Mouse (Mus musculus) lung, postnatal 0 days (tissue): ENCODE measurements around the gene Trip12. TPM values are rescaled to one million over a fixed set of nuclear protein-coding genes. Genes with fewer than 3 reads are reported as not detected.

Experiments used
- ATAC-seq: fragments of 200-750 bp; cut with Nextera tagmentation; 2 replicates; pipeline ENCODE4 v1.8.0; 2017; ENCODE audit warnings: moderate library complexity
- DNase-seq: peaks from one replicate; pipeline ENCODE4 v3.0.0-alpha.2; 2016; ENCODE audit warnings: low spot score
- H3K27ac ChIP-seq: fragments of 300-500 bp; sonication (generic); 2 replicates; pipeline ENCODE4 v1.5.1; 2014; ENCODE audit warnings: antibody characterized with exemption, mild to moderate bottlenecking, low read length, mixed read lengths
- H3K27me3 ChIP-seq: fragments of 300-500 bp; sonication (generic); replicated peaks from 2 replicates; pipeline ENCODE4 v1.6.1; 2014; ENCODE audit warnings: low read length, mixed read lengths; ENCODE audit not compliant: insufficient read depth
- H3K36me3 ChIP-seq: fragments of 300-500 bp; sonication (generic); 2 replicates; pipeline ENCODE4 v1.6.1; 2014; ENCODE audit warnings: low read length, mixed read lengths; ENCODE audit not compliant: insufficient read depth
- H3K4me1 ChIP-seq: fragments of 300-500 bp; sonication (generic); 2 replicates; pipeline ENCODE4 v1.6.1; 2014; ENCODE audit warnings: antibody characterized with exemption, low read depth, low read length, mixed read lengths; ENCODE audit not compliant: insufficient read depth
- H3K4me2 ChIP-seq: fragments of 300-500 bp; sonication (generic); replicated peaks from 2 replicates; pipeline ENCODE4 v1.6.1; 2014; ENCODE audit warnings: low read depth, mild to moderate bottlenecking, low read length, moderate library complexity, mixed read lengths
- H3K4me3 ChIP-seq: fragments of 300-500 bp; sonication (generic); 2 replicates; pipeline ENCODE4 v1.5.1; 2014; ENCODE audit warnings: low read depth, low read length
- H3K9ac ChIP-seq: fragments of 300-500 bp; sonication (generic); replicated peaks from 2 replicates; pipeline ENCODE4 v1.6.1; 2014; ENCODE audit warnings: low read depth, mild to moderate bottlenecking
- H3K9me3 ChIP-seq: fragments of 300-500 bp; sonication (generic); 2 replicates; pipeline ENCODE4 v1.6.1; 2016; ENCODE audit warnings: low read length, mixed read lengths
- CTCF ChIP-seq: IDR thresholded peaks from 2 replicates; pipeline ENCODE4 v1.5.1; 2016; ENCODE audit warnings: antibody characterized with exemption, mild to moderate bottlenecking
- EP300 ChIP-seq: IDR thresholded peaks from 2 replicates; pipeline ENCODE4 v1.6.1; 2016; ENCODE audit warnings: antibody characterized with exemption, mild to moderate bottlenecking, control low read depth
- WGBS: fragments of 180-500 bp; shearing (Covaris S2); extraction: QIAGEN DNeasy Blood & Tissue Kit; methylation state at CpG from one replicate; pipeline ENCODE4 v1.1.7; 2014; 5-methylcytosine and 5-hydroxymethylcytosine counted together
- polyA plus RNA-seq: library from polyadenylated mRNA; unstranded; fragments of >200 nt; fragmentation: Nextera tagmentation; extraction: Ambion mirVana; gene quantifications from 2 replicates; pipeline ENCODE4 v1.2.1, GENCODE M21; 2015

The Trip12 gene
- polyA plus RNA-seq, 1 experiment from 2014 or later = 26.6 TPM

GRCm38 (mm10) chr1:84847698-84848097 is 7.4 kb upstream of the Trip12 start:
- H3K27ac ChIP-seq = no peak overlapping the region
- no peaks in the 10 kb centered on the region for H3K36me3 ChIP-seq
- H3K9me3 ChIP-seq = no peaks in the 10 kb centered on the region
- TF ChIP-seq EP300 (no peak), CTCF (no peak)
- ATAC-seq = no peak
- H3K27me3 ChIP-seq = no peaks in the 10 kb centered on the region
- no peaks in the 10 kb centered on the region for H3K4me1 ChIP-seq
- 89% methylated on average over 7 of the region's 7 CpGs for WGBS
- DNase-seq = no peak
- no peak overlapping the region for H3K4me3 ChIP-seq
- H3K4me2 ChIP-seq = no peak overlapping the region
- no peak overlapping the region for H3K9ac ChIP-seq

- DNase-seq (no peak), ATAC-seq (no peak)
- no peaks in the 10 kb centered on the region for H3K27me3 ChIP-seq
- no peaks in the 10 kb centered on the region for H3K36me3 ChIP-seq
- H3K9me3 ChIP-seq = no peaks in the 10 kb centered on the region
- TF ChIP-seq EP300 (no peak), CTCF (no peak)
- H3K4me3 ChIP-seq = no peak overlapping the region
- 87% methylated on average over 2 of the region's 2 CpGs for whole genome bisulfite sequencing
- H3K27ac ChIP-seq = no peak overlapping the region
- peaks cover 5% of the 10 kb centered on the region; the same call in 1 of the 2 replicates for H3K4me1 ChIP-seq
- H3K4me2 ChIP-seq = no peak overlapping the region
- H3K9ac ChIP-seq = no peak overlapping the region
Measured at GRCm38 (mm10) chr1:84843366-84843765, 3.0 kb upstream of the Trip12 start.

GRCm38 (mm10) chr1:84841061-84841460 is 745 bp upstream of the Trip12 start:
- Histone ChIP-seq H3K27ac (no peak overlapping the region), H3K4me3 (no peak overlapping the region), H3K4me1 (peaks cover 8% of the 10 kb centered on the region; the same call in 1 of the 2 replicates), H3K9me3 (no peaks in the 10 kb centered on the region), H3K36me3 (no peaks in the 10 kb centered on the region), H3K9ac (no peak overlapping the region), H3K4me2 (no peak overlapping the region), H3K27me3 (no peaks in the 10 kb centered on the region)
- TF ChIP-seq EP300 (no peak), CTCF (no peak)
- ATAC-seq = no peak
- DNase-seq = no peak
- WGBS = 73% methylated on average over 3 of the region's 3 CpGs

GRCm38 (mm10) chr1:84839309-84840017 is 853 bp downstream of the Trip12 start, which contains the start of gene Fbxo36:
Gene Fbxo36, plus strand, starts transcription at chr1:84839841.
- H3K4me3 ChIP-seq = peak within 1 kb of the TSS; percentile 96
- peak; percentile 98 for DNase-seq
- H3K9ac ChIP-seq = peak within 1 kb of the TSS; percentile 94
- H3K27ac ChIP-seq = peak within 1 kb of the TSS; percentile 99
- WGBS = under 1% methylated on average over 41 of the region's 54 CpGs
- H3K9me3 ChIP-seq = no peaks in the 10 kb centered on the region
- peaks cover 8% of the 10 kb centered on the region; the same call in 1 of the 2 replicates for H3K4me1 ChIP-seq
- H3K36me3 ChIP-seq = no peaks in the 10 kb centered on the region
- H3K27me3 ChIP-seq = no peaks in the 10 kb centered on the region
- peak; percentile 92 for ATAC-seq
- TF ChIP-seq CTCF = no peak
- peak; percentile 80 for TF ChIP-seq EP300
- H3K4me2 ChIP-seq = peak within 1 kb of the TSS; percentile 82

- Histone ChIP-seq H3K27me3 (no peaks in the 10 kb centered on the region), H3K4me1 (peaks cover 8% of the 10 kb centered on the region; the same call in 1 of the 2 replicates), H3K27ac (peak overlapping the region; percentile 99), H3K9me3 (no peaks in the 10 kb centered on the region), H3K9ac (peak overlapping the region; percentile 94), H3K4me2 (peak overlapping the region; percentile 82), H3K4me3 (peak overlapping the region; percentile 96), H3K36me3 (no peaks in the 10 kb centered on the region)
- WGBS = under 1% methylated on average over 35 of the region's 44 CpGs
- peak; percentile 52 for ATAC-seq
- TF ChIP-seq EP300 = no peak
- no peak for TF ChIP-seq CTCF
- DNase-seq = peak; percentile 79
Measured at GRCm38 (mm10) chr1:84838621-84839151, 1.6 kb downstream of the Trip12 start.

GRCm38 (mm10) chr1:84838156-84838555 is 2.2 kb downstream of the Trip12 start:
- Histone ChIP-seq H3K4me3 (peak overlapping the region; percentile 96), H3K27ac (peak overlapping the region; percentile 99), H3K36me3 (no peaks in the 10 kb centered on the region), H3K27me3 (no peaks in the 10 kb centered on the region), H3K9me3 (no peaks in the 10 kb centered on the region), H3K4me2 (peak overlapping the region; percentile 82), H3K9ac (peak overlapping the region; percentile 94), H3K4me1 (peaks cover 8% of the 10 kb centered on the region; the same call in 1 of the 2 replicates)
- TF ChIP-seq EP300 (no peak), CTCF (no peak)
- DNase-seq = peak; percentile 27
- ATAC-seq = no peak
- WGBS = 0% methylated on average over 22 of the region's 22 CpGs
